Mouse (Mus musculus) brain, embryonic 18.5 days (tissue): Measurements from ENCODE around the gene Cdkal1.
A peak's percentile ranks its signal among the peaks of the same experiment; 100 is the strongest.

ENCODE experiments used
- DNase-seq: peaks from one replicate; pipeline ENCODE4 v3.0.0-alpha.2; 2012; ENCODE audit warnings: low read depth, low spot score

Cdkal1 gene

GRCm38 (mm10) chr13:29766377-29766776 lies 89.1 kb downstream of the Cdkal1 start:
- DNase-seq = no peak

DNA sequence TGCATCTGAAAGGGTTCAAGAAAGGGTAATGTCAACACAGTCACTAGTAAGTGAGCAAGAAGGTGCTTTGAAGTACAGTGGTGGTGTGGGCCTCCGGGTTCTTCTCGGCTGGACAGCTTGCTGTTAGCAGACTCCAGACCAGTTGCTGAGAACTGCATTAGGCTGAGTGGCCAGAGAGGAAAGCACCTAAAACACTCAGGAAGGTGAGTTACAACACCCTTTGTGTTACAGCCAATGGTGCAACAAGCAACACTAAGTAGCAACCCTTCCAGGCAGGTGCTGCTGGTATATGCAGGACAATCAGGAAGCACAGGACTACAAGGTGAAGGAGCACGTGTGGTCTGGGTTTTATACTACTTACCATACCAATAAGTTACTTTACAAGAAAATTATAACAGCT lies 90.2 kb downstream of the Cdkal1 start:
- no peak for DNase-seq

GRCm38 (mm10) chr13:29759691-29760467 lies 95.6 kb downstream of the Cdkal1 start:
- DNase-seq = peak; percentile 42

DNA sequence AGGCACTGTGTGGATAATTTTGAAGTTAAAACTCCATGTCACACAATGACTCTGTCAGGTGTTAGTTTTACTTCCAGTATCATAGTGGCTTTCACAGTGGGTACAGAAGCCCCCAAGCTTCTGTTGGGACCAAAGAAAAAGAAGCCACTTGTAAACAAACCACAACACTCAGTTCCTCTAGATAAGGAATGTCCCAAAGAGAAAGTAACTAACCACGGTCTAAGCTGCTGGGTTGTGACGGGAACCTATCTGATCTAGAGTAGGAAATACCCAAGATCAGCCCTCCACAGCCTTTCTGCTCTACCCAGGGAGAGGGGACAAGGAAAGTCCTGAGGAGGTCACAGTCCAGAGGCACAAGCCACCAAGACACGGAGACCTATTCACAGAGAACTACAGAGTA lies 99.4 kb downstream of the Cdkal1 start:
- DNase-seq = no peak

GRCm38 (mm10) chr13:29753254-29753653 lies 102.2 kb downstream of the Cdkal1 start:
- DNase-seq = no peak

DNA sequence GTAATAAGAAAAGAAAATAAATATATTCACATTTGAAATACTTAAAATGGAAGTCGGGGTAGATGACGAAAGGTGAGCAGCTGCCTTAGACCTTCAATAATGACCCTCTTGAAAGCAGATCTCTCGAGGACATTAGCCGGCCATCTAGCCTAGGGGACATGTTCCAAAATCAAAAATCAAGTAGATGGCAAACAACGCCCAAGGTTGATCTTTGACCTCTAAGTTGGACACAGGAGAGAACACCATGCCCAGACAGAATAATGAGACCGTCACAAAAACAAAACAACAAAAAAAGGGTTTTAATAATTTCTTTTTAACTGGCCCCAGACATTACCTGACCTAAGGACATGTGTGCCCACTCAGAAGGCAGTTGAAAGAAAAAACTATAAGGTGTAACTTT lies 103.4 kb downstream of the Cdkal1 start:
- no peak for DNase-seq

DNA sequence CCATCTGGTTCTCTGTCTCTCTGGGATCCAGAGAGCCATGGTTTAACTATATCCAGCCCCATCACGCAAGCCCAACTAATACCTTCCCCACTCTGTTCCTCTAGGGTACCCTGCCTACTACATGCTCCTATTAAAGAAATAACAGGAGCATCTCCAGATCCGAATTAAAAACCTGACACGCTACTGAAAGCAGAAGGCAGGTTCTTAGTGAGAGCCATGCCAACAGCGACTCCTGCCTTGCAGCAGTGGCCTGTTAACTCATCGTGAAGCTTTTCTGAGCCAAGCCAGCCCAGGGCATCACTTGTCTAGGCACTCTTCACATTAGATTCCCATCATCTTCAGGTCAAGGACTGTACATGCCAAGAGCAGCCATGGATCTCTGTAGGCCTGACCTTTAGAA lies 104.3 kb downstream of the Cdkal1 start:
- no peak for DNase-seq

GRCm38 (mm10) chr13:29747347-29747647 lies 108.2 kb downstream of the Cdkal1 start:
- no peak for DNase-seq

DNA sequence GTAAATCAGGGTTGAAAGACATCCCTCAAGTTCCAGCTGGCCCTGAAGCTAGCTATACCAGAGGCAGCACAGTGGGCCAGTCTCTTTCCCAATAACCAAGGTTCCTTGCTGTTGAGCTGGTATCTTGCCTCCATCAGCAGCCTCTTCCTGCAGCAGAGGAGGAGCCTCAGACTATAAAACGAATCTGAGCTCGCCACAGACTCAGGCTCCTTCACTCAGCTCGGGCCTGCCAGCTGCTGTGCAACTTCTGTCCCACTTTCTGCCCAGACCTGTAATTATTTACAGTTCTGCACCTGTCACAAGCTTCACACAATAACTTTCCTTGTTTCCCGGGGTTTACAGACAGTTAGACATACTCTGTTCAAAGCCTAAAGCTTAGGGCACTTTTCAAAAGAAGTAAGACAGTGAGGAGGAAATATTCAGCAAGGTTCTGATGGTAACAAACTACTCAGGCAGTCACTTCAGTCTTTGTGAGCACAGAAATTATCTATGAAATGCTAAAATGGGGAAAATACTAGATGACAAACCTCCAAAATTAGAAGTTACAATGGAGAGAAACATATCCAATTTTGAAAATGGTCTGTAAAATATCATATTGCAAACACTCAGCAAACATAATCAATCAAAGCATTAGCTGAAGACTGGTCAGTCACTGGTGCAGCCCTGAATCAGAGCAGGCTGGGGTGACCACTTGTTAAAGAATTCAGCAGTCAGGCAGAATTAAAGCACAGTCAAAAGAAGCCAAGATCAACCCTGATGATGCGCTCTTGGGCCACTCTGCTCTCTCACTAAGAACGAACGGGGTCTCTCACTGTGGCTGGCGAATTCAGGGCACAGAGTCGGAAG lies 108.8 kb downstream of the Cdkal1 start:
- DNase-seq = no peak

DNA sequence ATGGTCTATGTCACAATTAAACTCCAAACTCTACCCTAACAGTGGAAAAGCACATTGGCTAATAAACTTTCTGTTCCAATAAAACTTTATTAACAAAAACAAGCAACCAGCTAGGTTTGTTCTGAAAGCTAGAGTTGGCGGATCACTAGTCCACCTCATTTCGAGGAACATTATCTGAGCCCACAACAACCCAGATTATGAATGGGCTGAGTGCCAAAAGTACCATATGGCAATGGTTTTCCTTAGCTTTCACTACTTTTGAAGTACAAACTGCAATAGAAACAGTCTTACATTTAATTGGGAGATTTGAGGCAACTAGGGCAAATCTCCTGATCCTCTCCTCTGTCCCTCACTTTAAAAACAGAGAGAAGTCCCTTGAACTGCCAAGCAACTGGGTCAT lies 110.4 kb downstream of the Cdkal1 start:
- no peak for DNase-seq

DNA sequence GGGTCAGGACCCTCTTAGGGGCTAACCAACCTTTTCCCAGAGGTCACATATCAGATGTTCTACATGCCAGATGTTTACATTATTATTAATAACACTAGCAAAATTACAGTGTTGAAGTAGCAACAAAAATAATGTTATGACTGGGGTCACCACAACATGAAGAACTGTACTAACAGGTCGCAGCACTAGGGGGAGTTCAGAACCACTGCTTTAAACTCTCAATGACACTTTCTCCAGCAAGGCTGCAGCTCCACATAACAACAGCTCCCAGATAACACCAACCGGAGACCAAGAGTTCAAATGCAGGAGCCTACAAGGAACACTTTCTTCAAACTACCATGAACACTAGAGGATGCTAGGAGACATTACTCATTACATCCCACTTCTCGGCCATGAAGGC lies 111.3 kb downstream of the Cdkal1 start:
- no peak for DNase-seq

GRCm38 (mm10) chr13:29743761-29744160 lies 111.7 kb downstream of the Cdkal1 start:
- DNase-seq = no peak

- DNase-seq = no peak
Measured at GRCm38 (mm10) chr13:29737675-29738461, 117.6 kb downstream of the Cdkal1 start.

DNA sequence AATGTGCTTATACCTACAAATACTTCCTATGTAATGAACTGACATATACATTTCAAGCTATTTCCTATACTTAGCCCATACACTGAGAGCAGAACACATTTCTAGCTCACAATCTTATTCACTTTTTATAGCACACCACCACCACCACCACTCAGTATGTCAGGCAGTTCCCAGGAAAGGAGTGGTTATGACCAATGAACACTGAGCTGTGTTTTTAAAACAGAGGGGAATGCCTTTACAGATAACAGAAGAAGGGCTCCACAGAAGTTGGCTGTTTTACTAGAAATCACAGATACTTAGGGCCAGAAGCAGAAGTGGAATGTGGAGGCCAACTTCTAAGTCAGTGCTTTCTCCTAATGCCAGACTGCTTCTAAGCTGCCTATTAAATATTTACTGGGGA lies 121.0 kb downstream of the Cdkal1 start:
- no peak for DNase-seq

GRCm38 (mm10) chr13:29726154-29726825 lies 129.2 kb downstream of the Cdkal1 start:
- no peak for DNase-seq

- no peak for DNase-seq
Measured at GRCm38 (mm10) chr13:29724855-29725254, 130.6 kb downstream of the Cdkal1 start.

DNA sequence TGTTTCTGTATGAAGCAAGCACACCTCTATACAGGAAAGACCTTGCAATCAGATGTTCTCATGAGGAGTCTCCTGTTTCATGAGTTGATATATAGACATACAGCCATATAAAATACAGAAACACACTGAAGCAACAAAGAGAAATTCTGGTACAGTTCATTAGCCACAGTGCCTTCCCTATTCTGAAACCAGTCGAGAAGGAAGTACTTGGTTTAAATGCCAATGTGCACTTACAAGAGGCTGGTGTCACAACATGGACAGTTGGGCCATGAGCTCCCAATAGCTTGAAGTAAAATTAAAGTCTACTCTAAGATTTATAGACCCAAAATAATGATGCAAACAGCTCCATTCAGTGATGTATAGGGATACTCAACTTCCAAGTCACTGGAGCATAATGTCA lies 132.3 kb downstream of the Cdkal1 start:
- no peak for DNase-seq

GRCm38 (mm10) chr13:29721206-29721605 lies 134.3 kb downstream of the Cdkal1 start:
- DNase-seq = no peak

DNA sequence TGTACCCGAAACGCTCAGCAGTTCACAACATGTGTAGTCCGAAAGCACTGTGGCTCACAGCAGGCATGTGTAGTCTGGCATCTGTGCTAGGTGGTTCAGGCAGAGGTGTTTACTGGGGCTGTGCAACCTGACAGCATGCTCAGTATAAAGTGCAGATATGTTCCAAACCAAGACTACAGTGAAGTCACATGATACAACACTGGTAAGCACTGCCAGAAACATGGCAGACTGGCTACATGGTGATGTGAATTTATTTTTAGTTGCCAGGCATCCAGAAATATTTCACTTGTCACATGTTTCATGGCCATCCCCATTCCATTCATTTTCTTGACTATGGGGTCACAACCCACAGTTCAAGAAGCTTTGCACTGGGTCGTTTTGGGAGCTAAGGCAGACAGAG lies 138.9 kb downstream of the Cdkal1 start:
- no peak for DNase-seq

DNA sequence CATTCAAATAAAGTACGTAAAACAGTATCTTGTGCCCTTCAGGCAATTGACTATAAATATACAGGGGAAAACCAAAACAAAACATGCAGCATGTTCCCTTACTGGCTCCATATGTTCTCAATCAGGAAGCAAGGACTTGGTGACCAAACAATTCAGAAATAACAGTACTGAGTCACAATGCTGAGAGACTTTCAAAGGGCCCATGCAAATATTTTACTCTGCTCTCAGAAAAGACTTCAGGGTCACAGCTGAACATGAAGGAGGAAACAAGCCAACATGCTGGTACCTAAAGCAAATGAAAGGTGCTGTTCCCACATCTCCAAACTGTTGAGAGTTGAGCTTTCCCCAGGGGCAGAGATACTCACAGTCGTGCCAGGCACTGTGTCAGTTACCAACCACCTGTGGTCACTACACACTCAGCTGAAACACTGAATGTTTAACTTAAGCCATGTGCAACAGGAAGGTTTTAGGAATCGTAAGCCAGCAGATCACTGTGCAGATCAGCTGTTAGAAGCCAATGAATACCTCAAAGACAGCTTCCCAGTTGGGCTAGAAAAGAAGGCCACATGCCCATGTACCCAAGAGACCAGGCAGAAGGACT lies 140.1 kb downstream of the Cdkal1 start:
- no peak for DNase-seq

- DNase-seq = no peak
Measured at GRCm38 (mm10) chr13:29707620-29708019, 147.9 kb downstream of the Cdkal1 start.
